Mouse (Mus musculus): ENCODE results near the gene A830031A19Rik. TPM values are rescaled to one million over a fixed set of nuclear protein-coding genes. Genes with fewer than 3 reads are reported as not detected.

Gene A830031A19Rik
- polyA plus RNA-seq, 1 experiment from 2014 or later = not detected

GRCm38 (mm10) chr11:24052882-24053281 is 22.0 kb downstream of the A830031A19Rik start:
- DNase-seq (ENCODE audit: low read depth, low spot score) = no peak

GRCm38 (mm10) chr11:24050032-24050757 is 24.7 kb downstream of the A830031A19Rik start:
- ChIA-PET POLR2A (no interaction called here), CTCF (no interaction called here)
- no peak for DNase-seq (ENCODE audit: low read depth, low spot score)
- ATAC-seq = no peak
- H3K27me3 ChIP-seq = peaks cover 68% of the 10 kb centered on the region
- in situ Hi-C loops (cut with MboI; ENCODE audit: low pct_unique_long_range_greater_than_20kb) = no loop called here
- no peak for TF ChIP-seq CTCF (IDR thresholded peaks at IDR 0.05)

More at GRCm38 (mm10) chr11:24052882-24053281, 22.0 kb downstream of the A830031A19Rik start:
- ChIA-PET POLR2A (no interaction called here), CTCF (no interaction called here)
- peak; percentile 20 for TF ChIP-seq CTCF (IDR thresholded peaks at IDR 0.05)
- ATAC-seq = no peak
- in situ Hi-C loops (cut with MboI; ENCODE audit: low pct_unique_long_range_greater_than_20kb) = no loop called here
- peaks cover 64% of the 10 kb centered on the region for H3K27me3 ChIP-seq

- ChIA-PET CTCF (no interaction called here), POLR2A (no interaction called here)
- peak; percentile 99 for TF ChIP-seq CTCF (IDR thresholded peaks at IDR 0.05)
- H3K27me3 ChIP-seq = peaks cover 66% of the 10 kb centered on the region
- ATAC-seq (peak; percentile 73), DNase-seq (ENCODE audit: low read depth, low spot score) (no peak)
- in situ Hi-C loops (cut with MboI; ENCODE audit: low pct_unique_long_range_greater_than_20kb) = loop anchor here (10.0 to 25.0 kb wide), 2 partner anchors 1263 to 1805 kb away; no protein-coding TSS in a partner anchor
Measured at GRCm38 (mm10) chr11:24049226-24050031, 25.4 kb downstream of the A830031A19Rik start.

GRCm38 (mm10) chr11:24044025-24044424 is 30.8 kb downstream of the A830031A19Rik start:
- DNase-seq (ENCODE audit: low read depth, low spot score) = no peak
- in situ Hi-C loops (cut with MboI; ENCODE audit: low pct_unique_long_range_greater_than_20kb) = loop anchor here (10.0 to 25.0 kb wide), 2 partner anchors 1268 to 1811 kb away; no protein-coding TSS in a partner anchor
- peaks cover 61% of the 10 kb centered on the region for H3K27me3 ChIP-seq
- CTCF ChIA-PET = no interaction called here
- TF ChIP-seq CTCF (IDR thresholded peaks at IDR 0.05) = no peak
- POLR2A ChIA-PET = no interaction called here
- no peak for ATAC-seq

- ATAC-seq (no peak), DNase-seq (ENCODE audit: low read depth, low spot score) (no peak)
- in situ Hi-C loops (cut with MboI; ENCODE audit: low pct_unique_long_range_greater_than_20kb) = no loop called here
- CTCF ChIA-PET = no interaction called here
- POLR2A ChIA-PET = no interaction called here
- H3K27me3 ChIP-seq = peaks cover 45% of the 10 kb centered on the region
- no peak for TF ChIP-seq CTCF (IDR thresholded peaks at IDR 0.05)
Measured at GRCm38 (mm10) chr11:24020760-24021159, 54.1 kb downstream of the A830031A19Rik start.

- ATAC-seq (no peak), DNase-seq (ENCODE audit: low read depth, low spot score) (no peak)
- POLR2A ChIA-PET = no interaction called here
- CTCF ChIA-PET = no interaction called here
- no peak for TF ChIP-seq CTCF (IDR thresholded peaks at IDR 0.05)
- in situ Hi-C loops (cut with MboI; ENCODE audit: low pct_unique_long_range_greater_than_20kb) = no loop called here
- H3K27me3 ChIP-seq = peaks cover 52% of the 10 kb centered on the region
Measured at GRCm38 (mm10) chr11:24018783-24019182, 56.1 kb downstream of the A830031A19Rik start.

- no peak for TF ChIP-seq CTCF (IDR thresholded peaks at IDR 0.05)
- POLR2A ChIA-PET = no interaction called here
- CTCF ChIA-PET = interaction anchor here (1.2 kb wide), 1 partner anchor 12 kb away, joined by 3 read pairs; no protein-coding TSS in a partner anchor
- in situ Hi-C loops (cut with MboI; ENCODE audit: low pct_unique_long_range_greater_than_20kb) = no loop called here
- DNase-seq (ENCODE audit: low read depth, low spot score) (no peak), ATAC-seq (no peak)
- H3K27me3 ChIP-seq = peaks cover 44% of the 10 kb centered on the region
Measured at GRCm38 (mm10) chr11:24016647-24017179, 58.1 kb downstream of the A830031A19Rik start.

GRCm38 (mm10) chr11:24016049-24016448 is 58.8 kb downstream of the A830031A19Rik start:
- in situ Hi-C loops (cut with MboI; ENCODE audit: low pct_unique_long_range_greater_than_20kb) = no loop called here
- ChIA-PET POLR2A (no interaction called here), CTCF (no interaction called here)
- DNase-seq (ENCODE audit: low read depth, low spot score) (no peak), ATAC-seq (no peak)
- peaks cover 37% of the 10 kb centered on the region for H3K27me3 ChIP-seq
- TF ChIP-seq CTCF (IDR thresholded peaks at IDR 0.05) = no peak

- peaks cover 34% of the 10 kb centered on the region for H3K27me3 ChIP-seq
- no peak for TF ChIP-seq CTCF (IDR thresholded peaks at IDR 0.05)
- ChIA-PET POLR2A (no interaction called here), CTCF (no interaction called here)
- DNase-seq (ENCODE audit: low read depth, low spot score) = no peak
- in situ Hi-C loops (cut with MboI; ENCODE audit: low pct_unique_long_range_greater_than_20kb) = no loop called here
- ATAC-seq = no peak
Measured at GRCm38 (mm10) chr11:24014642-24015041, 60.2 kb downstream of the A830031A19Rik start.

GRCm38 (mm10) chr11:24012301-24012700 is 62.6 kb downstream of the A830031A19Rik start:
- in situ Hi-C loops (cut with MboI; ENCODE audit: low pct_unique_long_range_greater_than_20kb) = no loop called here
- no peak for TF ChIP-seq CTCF (IDR thresholded peaks at IDR 0.05)
- ChIA-PET CTCF (no interaction called here), POLR2A (no interaction called here)
- ATAC-seq (no peak), DNase-seq (ENCODE audit: low read depth, low spot score) (no peak)
- peaks cover 32% of the 10 kb centered on the region for H3K27me3 ChIP-seq

GRCm38 (mm10) chr11:24008976-24009375 is 65.9 kb downstream of the A830031A19Rik start:
- no peak for DNase-seq (ENCODE audit: low read depth, low spot score)
- CTCF ChIA-PET = interaction anchor here (0.6 kb wide), 1 partner anchor 212 kb away, joined by 4 read pairs; no protein-coding TSS in a partner anchor
- peaks cover 34% of the 10 kb centered on the region for H3K27me3 ChIP-seq
- POLR2A ChIA-PET = no interaction called here
- in situ Hi-C loops (cut with MboI; ENCODE audit: low pct_unique_long_range_greater_than_20kb) = no loop called here
- no peak for TF ChIP-seq CTCF (IDR thresholded peaks at IDR 0.05)
- no peak for ATAC-seq
